Mouse (Mus musculus) E14TG2a.4 (cell line): ENCODE results near the gene Med16.

ENCODE experiments used
- H3K27me3 ChIP-seq: 2 replicates; pipeline ENCODE4 v1.6.1; 2014; ENCODE audit warnings: low read length, control low read depth; ENCODE audit not compliant: insufficient read depth
- H3K36me3 ChIP-seq: 2 replicates; pipeline ENCODE4 v1.6.1; 2014; ENCODE audit warnings: low read length, control low read depth; ENCODE audit not compliant: insufficient read depth
- H3K4me1 ChIP-seq: replicated peaks from 2 replicates; pipeline ENCODE4 v1.6.1; 2014; ENCODE audit warnings: low read depth, low read length, control low read depth
- H3K4me3 ChIP-seq: replicated peaks from 2 replicates; pipeline ENCODE4 v1.5.1; 2014; ENCODE audit warnings: mild to moderate bottlenecking, low read length
- H3K9me3 ChIP-seq: 2 replicates; pipeline ENCODE4 v1.6.1; 2014; ENCODE audit warnings: low read length, control low read depth
- CTCF ChIP-seq: conservative IDR thresholded peaks from 2 replicates; pipeline ENCODE4 v1.5.1; 2014; ENCODE audit warnings: low read length
- NANOG ChIP-seq: IDR thresholded peaks from 2 replicates; pipeline ENCODE4 v1.6.1; 2014; ENCODE audit warnings: borderline replicate concordance, low read length, mixed read lengths
- POU5F1 ChIP-seq: IDR thresholded peaks from 2 replicates; pipeline ENCODE4 v1.6.1; 2014; ENCODE audit warnings: low read length, borderline replicate concordance

Gene Med16

GRCm38 (mm10) chr10:79936284-79936910 lies 27.7 kb upstream of the Med16 start:
- Histone ChIP-seq H3K36me3 (peaks cover 6% of the 10 kb centered on the region; the same call in 1 of the 2 replicates), H3K27me3 (no peaks in the 10 kb centered on the region; the same call in 1 of the 2 replicates), H3K4me3 (peak overlapping the region; percentile 70), H3K4me1 (peaks cover 67% of the 10 kb centered on the region), H3K9me3 (no peaks in the 10 kb centered on the region)
- TF ChIP-seq POU5F1 (no peak), CTCF (no peak), NANOG (no peak)

- Histone ChIP-seq H3K4me3 (peak overlapping the region; percentile 46; the same call in 1 of the 2 replicates), H3K9me3 (0 out of 2 replicates have a peak, but pooled peaks cover 2% of the 10 kb centered on the region), H3K27me3 (peaks cover 3% of the 10 kb centered on the region; the same call in 1 of the 2 replicates), H3K36me3 (peaks cover 14% of the 10 kb centered on the region; the same call in 1 of the 2 replicates), H3K4me1 (peaks cover 67% of the 10 kb centered on the region)
- TF ChIP-seq POU5F1 = no peak
- TF ChIP-seq NANOG = no peak
- no peak for TF ChIP-seq CTCF
Observed at GRCm38 (mm10) chr10:79934794-79935569, 26.3 kb upstream of the Med16 start.

GRCm38 (mm10) chr10:79934272-79934721 lies 25.6 kb upstream of the Med16 start:
- H3K27me3 ChIP-seq = peaks cover 9% of the 10 kb centered on the region
- TF ChIP-seq NANOG = no peak
- no peak for TF ChIP-seq POU5F1
- TF ChIP-seq CTCF = no peak
- H3K4me3 ChIP-seq = no peak overlapping the region
- peaks cover 66% of the 10 kb centered on the region for H3K4me1 ChIP-seq
- 0 out of 2 replicates have a peak, but pooled peaks cover 2% of the 10 kb centered on the region for H3K9me3 ChIP-seq
- peaks cover 14% of the 10 kb centered on the region; the same call in 1 of the 2 replicates for H3K36me3 ChIP-seq

- no peak for TF ChIP-seq POU5F1
- no peak for TF ChIP-seq NANOG
- Histone ChIP-seq H3K27me3 (peaks cover 12% of the 10 kb centered on the region), H3K4me1 (peaks cover 66% of the 10 kb centered on the region), H3K4me3 (no peak overlapping the region), H3K36me3 (peaks cover 14% of the 10 kb centered on the region; the same call in 1 of the 2 replicates), H3K9me3 (0 out of 2 replicates have a peak, but pooled peaks cover 2% of the 10 kb centered on the region)
Observed at GRCm38 (mm10) chr10:79933861-79934260, 25.1 kb upstream of the Med16 start.

DNA sequence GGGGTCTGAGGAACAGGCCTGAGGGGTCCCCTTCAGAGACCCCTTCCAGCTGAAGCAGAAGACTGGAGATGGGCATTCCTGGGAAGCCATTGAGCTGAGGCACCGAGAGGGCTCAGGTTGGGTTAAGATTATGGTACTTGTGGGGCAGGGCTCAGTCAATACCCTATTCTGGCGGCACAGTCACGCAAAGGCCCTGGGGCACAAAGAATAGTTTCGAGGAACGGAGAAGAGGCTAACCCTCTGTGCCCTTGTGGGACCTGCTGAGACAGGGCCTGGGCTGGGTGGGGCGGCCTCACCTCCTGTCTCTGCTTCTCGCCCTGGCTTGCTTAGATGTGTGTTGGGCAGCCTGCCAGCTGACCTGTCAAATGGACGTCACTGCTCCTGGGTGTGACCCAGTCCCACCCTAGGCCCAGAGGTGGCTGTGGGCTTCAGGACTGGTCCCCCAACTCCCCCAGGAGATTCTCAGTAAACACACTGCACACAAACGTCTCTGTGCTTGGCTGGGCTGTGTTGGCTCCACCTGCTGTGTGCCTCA lies 24.5 kb upstream of the Med16 start:
- Histone ChIP-seq H3K27me3 (peaks cover 17% of the 10 kb centered on the region), H3K4me3 (no peak overlapping the region)
- TF ChIP-seq POU5F1 = no peak

DNA sequence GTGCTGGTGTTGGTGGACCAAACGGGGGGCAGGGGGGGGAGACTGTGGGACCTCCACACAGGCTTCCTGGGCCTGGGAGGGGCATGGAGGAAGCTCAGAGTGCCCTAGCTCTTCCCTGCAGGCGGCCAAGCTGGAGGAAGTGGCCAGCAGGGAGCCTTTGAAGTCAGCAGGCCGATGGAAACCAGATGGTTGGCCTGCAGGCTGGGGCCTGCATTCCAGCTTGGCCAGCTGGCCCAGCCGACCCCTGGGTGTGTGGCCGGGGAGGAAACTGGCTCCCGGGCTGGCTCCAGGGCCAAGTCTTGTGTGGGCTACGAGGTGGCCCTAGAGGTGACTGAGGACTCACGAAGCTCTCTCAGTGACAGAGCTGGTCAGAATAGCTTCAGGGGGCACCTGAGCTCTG lies 24.0 kb upstream of the Med16 start:
- Histone ChIP-seq H3K27me3 (peaks cover 21% of the 10 kb centered on the region), H3K4me3 (no peak overlapping the region), H3K36me3 (peaks cover 14% of the 10 kb centered on the region; the same call in 1 of the 2 replicates), H3K4me1 (peaks cover 66% of the 10 kb centered on the region), H3K9me3 (0 out of 2 replicates have a peak, but pooled peaks cover 2% of the 10 kb centered on the region)
- TF ChIP-seq POU5F1 (no peak), NANOG (no peak), CTCF (no peak)

More for the DNA sequence above, 24.5 kb upstream of the Med16 start:
- H3K36me3 ChIP-seq = peaks cover 14% of the 10 kb centered on the region; the same call in 1 of the 2 replicates
- peaks cover 66% of the 10 kb centered on the region for H3K4me1 ChIP-seq
- H3K9me3 ChIP-seq = 0 out of 2 replicates have a peak, but pooled peaks cover 2% of the 10 kb centered on the region

GRCm38 (mm10) chr10:79931797-79932196 lies 23.1 kb upstream of the Med16 start:
- Histone ChIP-seq H3K4me1 (peaks cover 59% of the 10 kb centered on the region), H3K9me3 (0 out of 2 replicates have a peak, but pooled peaks cover 2% of the 10 kb centered on the region), H3K27me3 (peaks cover 27% of the 10 kb centered on the region), H3K36me3 (peaks cover 14% of the 10 kb centered on the region; the same call in 1 of the 2 replicates), H3K4me3 (no peak overlapping the region)
- no peak for TF ChIP-seq CTCF
- TF ChIP-seq NANOG = no peak
- TF ChIP-seq POU5F1 = no peak

DNA sequence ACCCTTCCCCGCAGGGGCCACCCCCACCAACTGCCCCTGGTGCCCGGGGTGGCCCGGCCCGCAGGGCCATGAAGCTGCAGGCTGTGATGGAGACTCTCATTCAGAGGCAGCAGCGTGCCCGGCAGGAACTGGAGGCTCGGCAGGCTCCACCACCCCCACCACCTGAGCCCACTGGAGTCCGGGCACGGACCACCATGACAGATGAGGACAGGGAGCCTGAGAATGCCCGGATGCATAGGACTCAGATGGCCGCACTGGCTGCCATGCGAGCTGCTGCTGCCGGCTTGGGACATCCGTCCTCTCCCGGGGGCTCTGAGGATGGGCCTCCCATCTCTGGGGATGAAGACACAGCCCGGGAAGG lies 22.1 kb upstream of the Med16 start:
- H3K4me1 ChIP-seq = peaks cover 58% of the 10 kb centered on the region
- 0 out of 2 replicates have a peak, but pooled peaks cover 2% of the 10 kb centered on the region for H3K9me3 ChIP-seq
- peaks cover 34% of the 10 kb centered on the region for H3K27me3 ChIP-seq
- TF ChIP-seq CTCF = no peak
- TF ChIP-seq POU5F1 = no peak
- TF ChIP-seq NANOG = no peak
- H3K4me3 ChIP-seq = no peak overlapping the region
- H3K36me3 ChIP-seq = peaks cover 14% of the 10 kb centered on the region; the same call in 1 of the 2 replicates
